22 mouse cellular contexts compared by ENCODE assay signal in the genomic region with DNA sequence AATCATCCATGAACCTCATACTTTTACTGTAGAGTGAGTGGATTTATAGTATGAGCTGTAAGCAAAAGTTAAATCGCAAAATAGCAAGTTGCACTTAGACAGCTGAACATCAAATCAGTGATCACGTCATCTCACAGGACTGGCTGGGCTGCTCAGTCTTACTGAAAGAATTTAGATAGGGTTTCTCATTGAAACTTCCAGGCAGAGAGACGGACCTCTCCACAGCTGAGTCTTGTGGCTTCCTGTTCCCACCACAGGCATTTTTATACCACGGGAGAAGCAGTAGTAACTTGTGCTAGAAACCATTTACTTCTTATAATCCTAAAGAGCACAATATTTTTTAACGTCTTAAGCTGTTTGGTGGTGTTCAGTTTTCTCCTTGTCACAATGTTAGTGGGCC.
"Had no signal": no experiment of that assay in that cellular context is flagged by ENCODE, and none has a peak within 500 bp of the region (broad histone marks: within the 10 kb centered on the region; RNA-seq: fewer than 3 reads in every experiment).

No protein-coding gene starts in this region.

- H3K4me3 ChIP-seq: lung, embryonic 15.5 days; midbrain, embryonic 10.5 days; midbrain, embryonic 12.5 days; myocyte; neural tube, embryonic 13.5 days; neural tube, embryonic 15.5 days had no signal

- DNase-seq: liver, postnatal 0 days; lung, adult 2 months; lung, postnatal 14 days; lung, postnatal 36 days; midbrain, embryonic 14.5 days; retina, postnatal 1 day; right cerebral cortex, adult 18-20 months; right cerebral cortex, postnatal 25 days; right cerebral cortex, postnatal 4 days; spleen, adult 18-20 months; thymus, adult 18-20 months; thymus, postnatal 14 days; thymus, postnatal 36 days had no signal

- ATAC-seq: liver, postnatal 0 days; lung, postnatal 0 days; midbrain, embryonic 16.5 days had no signal

- H3K4me1 ChIP-seq: lung, embryonic 15.5 days; midbrain, embryonic 10.5 days; midbrain, embryonic 12.5 days; neural tube, embryonic 13.5 days; neural tube, embryonic 15.5 days had no signal

- H3K27ac ChIP-seq: lung, embryonic 15.5 days; macrophage; midbrain, embryonic 10.5 days; midbrain, embryonic 12.5 days; neural tube, embryonic 13.5 days; neural tube, embryonic 15.5 days had no signal
